Mouse (Mus musculus): ENCODE measurements around the gene Nedd1. TPM values are rescaled to one million over a fixed set of nuclear protein-coding genes. Genes with fewer than 3 reads are reported as not detected.

Nedd1 gene
- 2.3 and 7.3 TPM in 2 replicates for polyA plus RNA-seq (2012; rRNA removed; ENCODE audit: low replicate concordance)

GRCm38 (mm10) chr10:92721771-92722619 lies at the start of gene Nedd1:
Nedd1 (minus strand) TSS chr10:92722420.

